Mouse (Mus musculus) testis, adult 2 months (tissue): ENCODE data around the gene C3. TPM values are rescaled to one million over a fixed set of nuclear protein-coding genes. Genes with fewer than 3 reads are reported as not detected.

Source experiments
- H3K27ac ChIP-seq: fragments of 200-500 bp; 2 replicates; pipeline ENCODE4 v1.5.1; 2012; ENCODE audit warnings: low read depth, low read length; ENCODE audit not compliant: control insufficient read depth, insufficient read depth
- H3K27me3 ChIP-seq: fragments of 200-500 bp; 2 replicates; pipeline ENCODE4 v1.6.1; 2012; ENCODE audit warnings: mild to moderate bottlenecking, low read length, moderate library complexity; ENCODE audit not compliant: control insufficient read depth, insufficient read depth
- H3K36me3 ChIP-seq: fragments of 200-500 bp; 2 replicates; pipeline ENCODE4 v1.6.1; 2012; ENCODE audit warnings: mild to moderate bottlenecking, low read length; ENCODE audit not compliant: control insufficient read depth, insufficient read depth
- H3K4me1 ChIP-seq: fragments of 200-500 bp; 2 replicates; pipeline ENCODE4 v1.6.1; 2012; ENCODE audit warnings: low read length; ENCODE audit not compliant: control insufficient read depth, insufficient read depth
- H3K4me3 ChIP-seq: fragments of 200-500 bp; 2 replicates; pipeline ENCODE4 v1.5.1; 2012; ENCODE audit warnings: low read depth, mild to moderate bottlenecking, low read length, moderate library complexity, mixed read lengths; ENCODE audit not compliant: control insufficient read depth
- CTCF ChIP-seq: fragments of 200-500 bp; IDR thresholded peaks from 2 replicates; pipeline ENCODE4 v1.5.1; 2012; ENCODE audit warnings: low read depth, mild to moderate bottlenecking, inconsistent platforms, low read length, moderate library complexity; ENCODE audit not compliant: control insufficient read depth, insufficient read depth, insufficient replicate concordance
- POLR2A ChIP-seq: fragments of 200-500 bp; IDR thresholded peaks from 2 replicates; pipeline ENCODE4 v1.6.1; 2012; ENCODE audit warnings: low read depth, mild to moderate bottlenecking, inconsistent platforms, low read length, moderate library complexity; ENCODE audit not compliant: control insufficient read depth
- polyA plus RNA-seq: library from polyadenylated mRNA; depleted of rRNA; stranded (reverse); fragments of >200 nt; gene quantifications from 2 replicates; pipeline ENCODE4 v1.2.3, GENCODE M21; 2012

The C3 gene
- polyA plus RNA-seq, 1 experiment, result 6.3 TPM

DNA sequence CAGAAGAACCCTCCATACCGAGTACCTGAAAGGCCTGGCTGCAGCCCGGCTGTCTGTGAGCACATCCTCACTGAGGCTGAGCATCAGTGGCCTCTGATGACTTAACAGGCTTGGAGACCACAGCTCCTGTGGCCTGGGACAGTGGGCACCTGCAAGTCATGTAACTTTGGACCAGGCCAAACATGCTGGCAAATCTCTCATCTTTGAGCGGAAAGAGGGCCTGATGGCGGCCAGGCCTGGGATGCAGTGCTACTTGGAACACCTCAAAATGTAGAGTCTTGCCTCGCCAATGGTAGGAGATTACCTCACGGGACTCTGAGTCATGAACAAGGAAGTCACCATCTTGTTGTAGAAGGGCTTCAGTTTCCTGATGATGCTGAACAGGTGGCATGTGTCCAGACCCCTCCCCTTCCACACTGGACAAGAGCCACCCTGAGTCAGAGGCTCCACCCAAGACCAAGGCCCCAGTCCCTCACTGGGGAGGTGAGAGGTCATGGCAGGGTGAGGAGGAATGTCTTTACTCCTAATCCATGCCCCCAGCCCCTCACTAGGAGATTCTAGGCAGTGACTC is 39.7 kb upstream of the C3 start:
- H3K36me3 ChIP-seq, result no peaks in the 10 kb centered on the region
- H3K4me3 ChIP-seq, result no peak overlapping the region
- no peak for TF ChIP-seq POLR2A
- no peak for TF ChIP-seq CTCF
- H3K4me1 ChIP-seq, result peaks cover 5% of the 10 kb centered on the region; the same call in 1 of the 2 replicates
- H3K27me3 ChIP-seq, result no peaks in the 10 kb centered on the region
- no peak overlapping the region for H3K27ac ChIP-seq

DNA sequence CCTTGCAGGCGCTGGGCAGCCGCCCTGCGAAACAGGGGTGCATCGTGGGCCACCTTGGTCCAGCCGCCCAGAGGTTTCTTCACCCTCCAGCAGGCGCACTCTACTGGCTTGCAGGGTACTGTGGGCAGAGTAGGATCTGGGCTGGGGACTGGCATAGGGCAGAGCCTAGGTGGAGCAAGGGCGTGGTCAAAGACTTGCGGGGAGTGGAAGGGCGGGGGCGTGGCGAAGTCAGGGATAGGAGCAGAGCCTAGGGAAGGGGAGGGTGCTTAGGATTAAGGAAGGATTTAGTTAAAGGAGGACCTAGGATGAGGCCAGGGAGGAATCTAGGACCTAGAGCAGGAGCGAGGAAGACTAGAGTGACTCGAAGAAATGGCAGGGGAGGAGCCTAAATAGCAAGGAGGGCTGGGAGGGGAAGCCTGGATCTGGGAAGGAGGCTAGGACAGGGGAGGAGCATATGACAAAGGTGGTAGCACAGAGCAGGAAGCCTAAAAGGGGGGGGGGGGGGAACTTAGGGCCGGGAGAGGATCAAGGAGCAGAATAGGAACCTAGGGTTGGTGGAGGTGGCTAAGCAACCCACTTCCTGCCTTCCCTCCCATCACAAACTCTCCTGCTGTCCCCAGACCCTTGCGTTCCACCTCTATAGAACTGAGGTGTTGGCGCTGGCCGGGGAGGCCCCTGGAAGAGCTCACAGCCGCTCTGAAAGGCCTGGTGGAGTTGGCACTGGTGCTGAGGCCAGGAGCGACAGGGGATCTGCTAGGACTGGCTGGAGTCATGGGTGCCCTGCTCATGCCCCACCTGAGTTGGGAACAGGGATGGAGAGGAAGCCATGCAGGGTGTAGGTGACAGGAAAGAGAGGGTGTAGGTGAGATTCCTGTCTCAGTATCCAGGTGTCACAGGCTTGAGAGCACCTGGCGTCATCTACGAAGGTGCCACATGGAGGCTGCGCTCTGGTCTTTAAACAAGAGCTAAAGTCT is 37.3 kb upstream of the C3 start:
- no peak overlapping the region for H3K4me3 ChIP-seq
- no peaks in the 10 kb centered on the region for H3K36me3 ChIP-seq
- H3K27me3 ChIP-seq, result no peaks in the 10 kb centered on the region
- no peak for TF ChIP-seq POLR2A
- no peak for TF ChIP-seq CTCF
- H3K4me1 ChIP-seq, result peaks cover 10% of the 10 kb centered on the region
- H3K27ac ChIP-seq, result no peak overlapping the region

GRCm38 (mm10) chr17:57264164-57264563 is 36.2 kb upstream of the C3 start:
- H3K4me1 ChIP-seq, result peaks cover 10% of the 10 kb centered on the region
- H3K4me3 ChIP-seq, result no peak overlapping the region
- no peak overlapping the region for H3K27ac ChIP-seq
- TF ChIP-seq POLR2A (no peak), CTCF (no peak)
- H3K36me3 ChIP-seq, result no peaks in the 10 kb centered on the region
- H3K27me3 ChIP-seq, result no peaks in the 10 kb centered on the region

GRCm38 (mm10) chr17:57262901-57263550 is 35.1 kb upstream of the C3 start:
- no peaks in the 10 kb centered on the region for H3K36me3 ChIP-seq
- H3K27me3 ChIP-seq, result no peaks in the 10 kb centered on the region
- TF ChIP-seq CTCF, result no peak
- no peak for TF ChIP-seq POLR2A
- no peak overlapping the region for H3K27ac ChIP-seq
- no peak overlapping the region for H3K4me3 ChIP-seq
- H3K4me1 ChIP-seq, result peaks cover 10% of the 10 kb centered on the region

DNA sequence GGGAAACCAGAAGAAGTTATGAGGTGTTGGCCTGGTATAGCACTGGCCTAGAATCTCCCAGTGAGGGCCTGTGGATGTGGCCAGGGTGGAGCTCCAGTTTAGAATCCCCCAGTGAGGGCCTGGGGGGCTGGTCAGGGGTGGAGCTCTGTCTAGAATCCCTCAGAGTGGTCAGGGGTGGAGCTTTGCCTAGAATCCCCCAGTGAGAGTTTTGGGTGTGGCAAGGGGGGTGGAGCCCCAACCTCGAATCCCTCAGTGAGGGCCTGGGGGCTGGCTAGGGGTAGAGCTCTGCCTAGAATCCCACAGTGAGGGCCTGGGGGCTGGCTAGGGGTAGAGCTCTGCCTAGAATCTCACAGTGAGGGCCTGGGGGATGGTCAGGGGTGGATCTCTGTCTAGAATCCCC is 33.9 kb upstream of the C3 start:
- peaks cover 10% of the 10 kb centered on the region for H3K4me1 ChIP-seq
- no peak overlapping the region for H3K4me3 ChIP-seq
- no peak overlapping the region for H3K27ac ChIP-seq
- no peak for TF ChIP-seq POLR2A
- TF ChIP-seq CTCF, result no peak
- no peaks in the 10 kb centered on the region for H3K36me3 ChIP-seq
- H3K27me3 ChIP-seq, result no peaks in the 10 kb centered on the region

DNA sequence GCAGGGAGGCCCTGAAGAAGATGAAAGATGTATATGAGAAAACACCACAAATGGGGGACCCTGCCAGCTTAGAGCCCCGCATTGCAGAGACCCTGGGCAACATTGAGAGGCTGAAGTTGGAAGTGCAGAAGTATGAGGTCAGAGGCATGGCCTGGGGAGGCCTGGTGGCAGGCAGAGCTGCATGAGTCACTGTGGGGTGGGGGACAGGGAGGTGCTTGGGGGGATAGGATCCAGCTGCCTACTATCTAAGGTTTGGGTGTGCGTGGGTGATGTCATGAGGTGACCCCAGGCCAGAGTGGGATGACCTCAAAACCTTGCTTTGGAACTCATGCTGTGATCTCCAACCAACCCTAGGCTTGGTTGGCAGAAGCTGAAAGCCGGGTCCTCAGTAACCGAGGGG is 33.4 kb upstream of the C3 start:
- Histone ChIP-seq H3K4me1 (peaks cover 10% of the 10 kb centered on the region), H3K36me3 (no peaks in the 10 kb centered on the region), H3K27ac (no peak overlapping the region), H3K4me3 (no peak overlapping the region), H3K27me3 (no peaks in the 10 kb centered on the region)
- TF ChIP-seq POLR2A, result no peak
- no peak for TF ChIP-seq CTCF

GRCm38 (mm10) chr17:57260351-57260750 is 32.4 kb upstream of the C3 start:
- Histone ChIP-seq H3K4me1 (peaks cover 8% of the 10 kb centered on the region), H3K36me3 (no peaks in the 10 kb centered on the region), H3K4me3 (no peak overlapping the region), H3K27me3 (no peaks in the 10 kb centered on the region), H3K27ac (no peak overlapping the region)
- TF ChIP-seq POLR2A (no peak), CTCF (no peak)
